Mouse (Mus musculus) heart, embryonic 10.5 days (tissue): Measurements from ENCODE around the gene N4bp1. TPM values are rescaled to one million over a fixed set of nuclear protein-coding genes. Genes with fewer than 3 reads are reported as not detected.

Source experiments
- DNase-seq: peaks from one replicate; pipeline ENCODE4 v3.0.0-alpha.2; 2017; ENCODE audit warnings: low spot score
- H3K27ac ChIP-seq: fragments of 300-500 bp; sonication (generic); 2 replicates; pipeline ENCODE4 v1.5.1; 2016; ENCODE audit warnings: mild to moderate bottlenecking
- H3K27me3 ChIP-seq: fragments of 300-500 bp; sonication (generic); 2 replicates; pipeline ENCODE4 v1.6.1; 2016; ENCODE audit warnings: mild to moderate bottlenecking; ENCODE audit not compliant: poor library complexity, insufficient read depth, severe bottlenecking
- H3K36me3 ChIP-seq: fragments of 300-500 bp; sonication (generic); 2 replicates; pipeline ENCODE4 v1.6.1; 2016; ENCODE audit warnings: mild to moderate bottlenecking, moderate library complexity
- H3K4me1 ChIP-seq: fragments of 300-500 bp; sonication (generic); 2 replicates; pipeline ENCODE4 v1.6.1; 2016; ENCODE audit warnings: mild to moderate bottlenecking
- H3K4me3 ChIP-seq: fragments of 300-500 bp; sonication (generic); 2 replicates; pipeline ENCODE4 v1.5.1; 2016; ENCODE audit warnings: mild to moderate bottlenecking, moderate library complexity
- H3K9me3 ChIP-seq: fragments of 300-500 bp; sonication (generic); 2 replicates; pipeline ENCODE4 v1.6.1; 2016; ENCODE audit warnings: mild to moderate bottlenecking, moderate library complexity
- WGBS: fragments of 180-500 bp; shearing (Covaris S2); methylation state at CpG from one replicate; pipeline ENCODE4 v1.1.7; 2016; 5-methylcytosine and 5-hydroxymethylcytosine counted together
- polyA plus RNA-seq: library from polyadenylated mRNA; unstranded; fragments of >200 nt; fragmentation: Nextera tagmentation; extraction: Ambion mirVana; gene quantifications from 2 replicates; pipeline ENCODE4 v1.2.1, GENCODE M21; 2016

N4bp1 gene
- polyA plus RNA-seq, 1 experiment from 2014 or later, result 9.9 TPM

GRCm38 (mm10) chr8:86891533-86891932, 6.5 kb upstream of the N4bp1 start:
- H3K4me1 ChIP-seq, result no peaks in the 10 kb centered on the region; the same call in 1 of the 2 replicates
- 76% methylated on average over 1 of the region's 1 CpGs for WGBS
- H3K36me3 ChIP-seq, result no peaks in the 10 kb centered on the region
- H3K27ac ChIP-seq, result no peak overlapping the region
- H3K27me3 ChIP-seq, result peaks cover 3% of the 10 kb centered on the region; the same call in 1 of the 2 replicates
- no peak overlapping the region for H3K4me3 ChIP-seq
- no peaks in the 10 kb centered on the region for H3K9me3 ChIP-seq
- no peak for DNase-seq

- no peak for DNase-seq
- no peak overlapping the region for H3K4me3 ChIP-seq
- peaks cover 3% of the 10 kb centered on the region; the same call in 1 of the 2 replicates for H3K27me3 ChIP-seq
- no peaks in the 10 kb centered on the region for H3K36me3 ChIP-seq
- peaks cover 11% of the 10 kb centered on the region for H3K4me1 ChIP-seq
- 71% methylated on average over 11 of the region's 11 CpGs for WGBS
- H3K9me3 ChIP-seq, result no peaks in the 10 kb centered on the region
- no peak overlapping the region for H3K27ac ChIP-seq
These were observed 3.2 kb upstream of the N4bp1 start for GRCm38 (mm10) chr8:86888058-86888939.

- peak overlapping the region; percentile 97 for H3K4me3 ChIP-seq
- WGBS, result 5% methylated on average over 16 of the region's 16 CpGs
- no peaks in the 10 kb centered on the region for H3K9me3 ChIP-seq
- peaks cover 3% of the 10 kb centered on the region; the same call in 1 of the 2 replicates for H3K27me3 ChIP-seq
- H3K27ac ChIP-seq, result peak overlapping the region; percentile 96
- H3K4me1 ChIP-seq, result peaks cover 37% of the 10 kb centered on the region
- DNase-seq, result no peak
- peaks cover 7% of the 10 kb centered on the region; the same call in 1 of the 2 replicates for H3K36me3 ChIP-seq
These were observed 991 bp downstream of the N4bp1 start for GRCm38 (mm10) chr8:86884067-86884466.

GRCm38 (mm10) chr8:86882568-86883478, 2.2 kb downstream of the N4bp1 start:
- Histone ChIP-seq H3K27ac (peak overlapping the region; percentile 29; the same call in 1 of the 2 replicates), H3K36me3 (peaks cover 10% of the 10 kb centered on the region; the same call in 1 of the 2 replicates), H3K4me3 (peak overlapping the region; percentile 97), H3K9me3 (no peaks in the 10 kb centered on the region), H3K4me1 (peaks cover 37% of the 10 kb centered on the region), H3K27me3 (no peaks in the 10 kb centered on the region; the same call in 1 of the 2 replicates)
- DNase-seq, result no peak
- 64% methylated on average over 11 of the region's 11 CpGs for WGBS

GRCm38 (mm10) chr8:86881951-86882350, 3.1 kb downstream of the N4bp1 start:
- 70% methylated on average over 9 of the region's 9 CpGs for WGBS
- Histone ChIP-seq H3K36me3 (peaks cover 10% of the 10 kb centered on the region; the same call in 1 of the 2 replicates), H3K27me3 (no peaks in the 10 kb centered on the region), H3K27ac (no peak overlapping the region), H3K4me3 (no peak overlapping the region), H3K4me1 (peaks cover 37% of the 10 kb centered on the region), H3K9me3 (no peaks in the 10 kb centered on the region)
- no peak for DNase-seq

- peak overlapping the region; percentile 12; the same call in 1 of the 2 replicates for H3K27ac ChIP-seq
- H3K4me3 ChIP-seq, result no peak overlapping the region
- H3K4me1 ChIP-seq, result peaks cover 37% of the 10 kb centered on the region
- 67% methylated on average over 11 of the region's 11 CpGs for WGBS
- DNase-seq, result no peak
- peaks cover 15% of the 10 kb centered on the region for H3K36me3 ChIP-seq
- no peaks in the 10 kb centered on the region for H3K9me3 ChIP-seq
- H3K27me3 ChIP-seq, result no peaks in the 10 kb centered on the region
These were observed 3.9 kb downstream of the N4bp1 start for GRCm38 (mm10) chr8:86881068-86881609.

GRCm38 (mm10) chr8:86876831-86877230, 8.2 kb downstream of the N4bp1 start:
- DNase-seq, result no peak
- Histone ChIP-seq H3K36me3 (peaks cover 15% of the 10 kb centered on the region), H3K4me3 (no peak overlapping the region), H3K4me1 (peaks cover 40% of the 10 kb centered on the region), H3K27me3 (no peaks in the 10 kb centered on the region), H3K9me3 (no peaks in the 10 kb centered on the region), H3K27ac (no peak overlapping the region)
- 77% methylated on average over 2 of the region's 2 CpGs for WGBS

- H3K27me3 ChIP-seq, result no peaks in the 10 kb centered on the region
- DNase-seq, result no peak
- H3K27ac ChIP-seq, result no peak overlapping the region
- 88% methylated on average over 2 of the region's 2 CpGs for WGBS
- peaks cover 40% of the 10 kb centered on the region for H3K4me1 ChIP-seq
- H3K9me3 ChIP-seq, result no peaks in the 10 kb centered on the region
- H3K36me3 ChIP-seq, result peaks cover 8% of the 10 kb centered on the region; the same call in 1 of the 2 replicates
- no peak overlapping the region for H3K4me3 ChIP-seq
These were observed 11.0 kb downstream of the N4bp1 start for GRCm38 (mm10) chr8:86874055-86874454.

- no peaks in the 10 kb centered on the region for H3K9me3 ChIP-seq
- H3K4me1 ChIP-seq, result peaks cover 40% of the 10 kb centered on the region
- peak; percentile 81 for DNase-seq
These were observed 11.9 kb downstream of the N4bp1 start for GRCm38 (mm10) chr8:86873151-86873550.

GRCm38 (mm10) chr8:86872097-86872815, 12.8 kb downstream of the N4bp1 start:
- 93% methylated on average over 11 of the region's 11 CpGs for WGBS
- Histone ChIP-seq H3K9me3 (no peaks in the 10 kb centered on the region), H3K27ac (no peak overlapping the region), H3K4me3 (no peak overlapping the region), H3K36me3 (peaks cover 4% of the 10 kb centered on the region; the same call in 1 of the 2 replicates), H3K4me1 (peaks cover 40% of the 10 kb centered on the region), H3K27me3 (no peaks in the 10 kb centered on the region)
- DNase-seq, result no peak

More at GRCm38 (mm10) chr8:86873151-86873550, 11.9 kb downstream of the N4bp1 start:
- no peak overlapping the region for H3K4me3 ChIP-seq
- H3K36me3 ChIP-seq, result peaks cover 6% of the 10 kb centered on the region; the same call in 1 of the 2 replicates
- H3K27me3 ChIP-seq, result no peaks in the 10 kb centered on the region
- no peak overlapping the region for H3K27ac ChIP-seq
- 48% methylated on average over 2 of the region's 2 CpGs for WGBS

- Histone ChIP-seq H3K9me3 (no peaks in the 10 kb centered on the region), H3K36me3 (no peaks in the 10 kb centered on the region), H3K27ac (no peak overlapping the region), H3K27me3 (no peaks in the 10 kb centered on the region), H3K4me3 (no peak overlapping the region), H3K4me1 (peaks cover 40% of the 10 kb centered on the region)
- DNase-seq, result no peak
- 93% methylated on average over 2 of the region's 2 CpGs for WGBS
These were observed 13.6 kb downstream of the N4bp1 start for GRCm38 (mm10) chr8:86871421-86871820.

GRCm38 (mm10) chr8:86870771-86871170, 14.3 kb downstream of the N4bp1 start:
- no peaks in the 10 kb centered on the region for H3K27me3 ChIP-seq
- DNase-seq, result no peak
- no peak overlapping the region for H3K4me3 ChIP-seq
- H3K36me3 ChIP-seq, result no peaks in the 10 kb centered on the region
- WGBS, result 62% methylated on average over 2 of the region's 2 CpGs
- H3K9me3 ChIP-seq, result no peaks in the 10 kb centered on the region
- H3K27ac ChIP-seq, result peak overlapping the region; percentile 32; the same call in 1 of the 2 replicates
- peaks cover 40% of the 10 kb centered on the region for H3K4me1 ChIP-seq
